Mouse (Mus musculus): ENCODE results near the gene Pcp4. TPM values are rescaled to one million over a fixed set of nuclear protein-coding genes. Genes with fewer than 3 reads are reported as not detected.

The Pcp4 gene
- total RNA-seq, 2 experiments from 2014 or later, result 566 to 603 TPM

- no peak for DNase-seq (ENCODE audit: low spot score in 2 of 2)
- intact Hi-C loops (cut with DNase I), result loop anchor here (5.0 kb wide), 1 partner anchor 76 kb away; no protein-coding TSS in a partner anchor
These were observed 89.2 kb downstream of the Pcp4 start for GRCm38 (mm10) chr16:96556621-96557020.

- intact Hi-C loops (cut with DNase I), result loop anchor here (5.0 kb wide), 1 partner anchor 74 kb away; no protein-coding TSS in a partner anchor
These were observed 90.9 kb downstream of the Pcp4 start for GRCm38 (mm10) chr16:96558341-96558740.

GRCm38 (mm10) chr16:96559796-96560195, 92.4 kb downstream of the Pcp4 start:
- no peak for DNase-seq (ENCODE audit: low spot score in 2 of 2)
- intact Hi-C loops (cut with DNase I), result loop anchor here (5.0 kb wide), 1 partner anchor 73 kb away; no protein-coding TSS in a partner anchor

More at GRCm38 (mm10) chr16:96558341-96558740, 90.9 kb downstream of the Pcp4 start:
- no peak for DNase-seq (ENCODE audit: low spot score in 2 of 2)

GRCm38 (mm10) chr16:96563350-96564257, 96.2 kb downstream of the Pcp4 start:
- DNase-seq (ENCODE audit: low spot score in 2 of 2), result no peak
- intact Hi-C loops (cut with DNase I), result no loop called here

GRCm38 (mm10) chr16:96567428-96567827, 100.0 kb downstream of the Pcp4 start:
- intact Hi-C loops (cut with DNase I), result no loop called here
- DNase-seq (ENCODE audit: low spot score in 2 of 2), result no peak

Other genes starting within 250 kb of the Pcp4 start
- 10 to 100 TPM; 19.5 to 19.9 TPM for gene B3galt5, start 231.8 kb upstream of the Pcp4 start, total RNA-seq (2021)
- gene Itgb2l, start 24.0 kb upstream of the Pcp4 start, total RNA-seq (2021), result not detected

All from left cerebral cortex, postnatal 36 days (tissue).